Mouse (Mus musculus) neural tube, embryonic 13.5 days (tissue): ENCODE measurements around the gene Sprr2k. TPM values are rescaled to one million over a fixed set of nuclear protein-coding genes. Genes with fewer than 3 reads are reported as not detected.

ENCODE experiments used
- ATAC-seq: fragments of 200-750 bp; cut with Nextera tagmentation; 2 replicates; pipeline ENCODE4 v1.8.0; 2017; ENCODE audit warnings: low read depth, mild to moderate bottlenecking, moderate TSS enrichment, moderate library complexity
- H3K27ac ChIP-seq: fragments of 300-500 bp; sonication (generic); replicated peaks from 2 replicates; pipeline ENCODE4 v1.5.1; 2015; ENCODE audit warnings: moderate library complexity, mild to moderate bottlenecking, inconsistent platforms
- H3K27me3 ChIP-seq: fragments of 300-500 bp; sonication (generic); 2 replicates; pipeline ENCODE4 v1.6.1; 2015; ENCODE audit warnings: mild to moderate bottlenecking, inconsistent platforms
- H3K36me3 ChIP-seq: fragments of 300-500 bp; sonication (generic); 2 replicates; pipeline ENCODE4 v1.6.1; 2015; ENCODE audit warnings: mild to moderate bottlenecking, inconsistent platforms
- H3K4me1 ChIP-seq: fragments of 300-500 bp; sonication (generic); replicated peaks from 2 replicates; pipeline ENCODE4 v1.6.1; 2015; ENCODE audit warnings: inconsistent platforms
- H3K4me2 ChIP-seq: fragments of 300-500 bp; sonication (generic); 2 replicates; pipeline ENCODE4 v1.6.1; 2015; ENCODE audit warnings: inconsistent platforms, mild to moderate bottlenecking, moderate library complexity
- H3K4me3 ChIP-seq: fragments of 300-500 bp; sonication (generic); 2 replicates; pipeline ENCODE4 v1.5.1; 2015; ENCODE audit warnings: mild to moderate bottlenecking, inconsistent platforms
- H3K9ac ChIP-seq: fragments of 300-500 bp; sonication (generic); 2 replicates; pipeline ENCODE4 v1.6.1; 2015; ENCODE audit warnings: moderate library complexity, mild to moderate bottlenecking, inconsistent platforms
- H3K9me3 ChIP-seq: fragments of 300-500 bp; sonication (generic); 2 replicates; pipeline ENCODE4 v1.6.1; 2016; ENCODE audit warnings: inconsistent platforms
- WGBS: fragments of 180-500 bp; shearing (Covaris S2); methylation state at CpG from one replicate; pipeline ENCODE4 v1.1.7; 2015; 5-methylcytosine and 5-hydroxymethylcytosine counted together
- polyA plus RNA-seq: library from polyadenylated mRNA; unstranded; fragments of >200 nt; fragmentation: Nextera tagmentation; extraction: Ambion mirVana; gene quantifications from 2 replicates; pipeline ENCODE4 v1.2.1, GENCODE M21; 2015

Gene Sprr2k
- polyA plus RNA-seq: not detected in 2 replicates

DNA sequence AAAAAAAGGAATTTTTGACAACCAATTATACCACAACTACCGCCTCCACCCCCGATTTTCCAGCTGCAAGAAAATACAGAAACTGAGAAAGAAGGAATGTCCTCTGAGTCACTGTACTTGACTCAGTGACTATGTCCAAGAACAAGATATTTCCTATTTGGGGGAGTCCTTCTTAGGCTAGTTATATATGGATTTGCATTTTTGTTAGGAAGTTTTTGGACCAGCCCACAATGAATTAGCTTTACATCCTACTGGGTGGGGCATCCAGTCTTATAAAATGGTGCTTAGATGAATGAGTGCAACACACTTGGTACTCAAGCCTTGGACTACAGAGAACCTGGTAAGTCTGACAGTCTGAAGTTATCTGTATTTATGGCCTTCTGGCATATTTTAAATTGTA is at the start of gene Sprr2k:
Sprr2k (plus strand) TSS at position 301 of the 400 bp plus-strand sequence.
- Histone ChIP-seq H3K9ac (no peak within 1 kb of the TSS), H3K27ac (no peak within 1 kb of the TSS), H3K4me2 (no peak within 1 kb of the TSS), H3K27me3 (no peaks in the 10 kb centered on the region), H3K4me3 (no peak within 1 kb of the TSS), H3K4me1 (no peaks in the 10 kb centered on the region), H3K36me3 (no peaks in the 10 kb centered on the region), H3K9me3 (no peaks in the 10 kb centered on the region)
- no peak for ATAC-seq
- WGBS: 90% methylated on average over 2 of the region's 2 CpGs

DNA sequence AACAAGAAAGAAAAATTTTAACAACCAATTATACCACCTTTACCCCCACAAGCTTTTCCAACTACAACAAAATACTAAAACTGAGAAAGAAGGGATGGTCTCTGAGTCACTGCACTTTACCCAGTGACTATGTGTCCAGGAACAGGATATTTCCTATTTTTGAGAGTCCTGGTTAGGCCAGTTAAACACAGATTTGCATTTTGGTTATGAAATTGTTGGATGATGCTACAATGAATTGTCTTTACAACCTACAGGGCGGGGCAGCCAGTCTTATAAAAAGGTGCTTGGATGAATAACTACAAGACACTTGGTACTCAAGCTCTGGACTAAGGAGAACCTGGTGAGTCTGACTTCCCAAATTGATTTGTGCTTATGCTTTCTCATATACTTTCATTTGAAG is 47.0 kb upstream of the Sprr2k start, which contains the start of gene Sprr2h:
Sprr2h (plus strand) TSS at position 301 of the 400 bp plus-strand sequence.
- Histone ChIP-seq H3K27me3 (no peaks in the 10 kb centered on the region), H3K4me3 (no peak within 1 kb of the TSS), H3K36me3 (no peaks in the 10 kb centered on the region), H3K27ac (no peak within 1 kb of the TSS), H3K4me1 (no peaks in the 10 kb centered on the region), H3K4me2 (no peak within 1 kb of the TSS), H3K9me3 (no peaks in the 10 kb centered on the region), H3K9ac (no peak within 1 kb of the TSS)
- ATAC-seq: no peak
- WGBS: 85% methylated on average over 1 of the region's 1 CpGs

DNA sequence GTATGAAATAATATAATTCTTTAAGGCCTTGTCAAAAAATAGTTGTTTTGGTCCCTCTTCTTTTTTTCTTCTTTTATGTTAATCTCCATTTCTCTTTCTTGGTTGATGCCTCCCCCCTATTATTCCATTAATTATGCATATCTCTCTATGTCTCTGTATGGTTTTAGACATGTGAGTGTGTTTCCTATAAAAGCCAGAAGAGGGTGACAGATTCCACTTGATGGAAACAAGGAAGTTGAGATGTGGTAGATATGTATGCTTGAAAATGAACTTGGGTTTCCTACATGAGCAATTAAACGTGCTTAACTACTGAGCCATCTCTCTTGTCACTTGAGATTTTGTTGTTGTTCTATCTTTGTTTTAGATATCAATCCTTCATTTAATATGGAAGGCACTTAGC is 38.1 kb upstream of the Sprr2k start:
- Histone ChIP-seq H3K4me1 (no peaks in the 10 kb centered on the region), H3K4me3 (no peak overlapping the region), H3K9me3 (no peaks in the 10 kb centered on the region), H3K27me3 (no peaks in the 10 kb centered on the region), H3K9ac (no peak overlapping the region), H3K36me3 (no peaks in the 10 kb centered on the region), H3K27ac (no peak overlapping the region), H3K4me2 (no peak overlapping the region)
- WGBS: 78% methylated on average over 1 of the region's 1 CpGs
- ATAC-seq: no peak

DNA sequence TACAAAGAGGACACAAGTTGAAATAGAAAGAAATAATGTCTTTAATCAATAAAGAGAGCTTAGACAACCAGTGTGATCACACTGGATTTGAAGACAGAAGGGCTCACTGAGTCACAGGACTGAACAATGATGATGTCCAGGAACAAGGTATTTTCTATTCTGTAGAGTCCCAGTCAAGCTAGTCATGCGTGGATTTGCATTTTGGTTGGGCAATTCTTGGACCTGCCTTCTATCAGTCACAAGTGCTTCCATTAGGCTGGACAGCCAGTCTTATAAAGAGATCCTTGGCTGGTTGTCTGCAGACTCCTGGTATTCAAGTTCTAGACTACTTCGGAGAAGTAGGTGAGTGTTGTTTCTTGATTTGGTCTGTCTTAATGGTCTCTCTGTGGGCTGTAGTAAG is 24.7 kb upstream of the Sprr2k start, which contains the start of gene Sprr2i:
Sprr2i (plus strand) TSS at position 301 of the 400 bp plus-strand sequence.
- no peak for ATAC-seq
- WGBS: 96% methylated on average over 2 of the region's 2 CpGs

DNA sequence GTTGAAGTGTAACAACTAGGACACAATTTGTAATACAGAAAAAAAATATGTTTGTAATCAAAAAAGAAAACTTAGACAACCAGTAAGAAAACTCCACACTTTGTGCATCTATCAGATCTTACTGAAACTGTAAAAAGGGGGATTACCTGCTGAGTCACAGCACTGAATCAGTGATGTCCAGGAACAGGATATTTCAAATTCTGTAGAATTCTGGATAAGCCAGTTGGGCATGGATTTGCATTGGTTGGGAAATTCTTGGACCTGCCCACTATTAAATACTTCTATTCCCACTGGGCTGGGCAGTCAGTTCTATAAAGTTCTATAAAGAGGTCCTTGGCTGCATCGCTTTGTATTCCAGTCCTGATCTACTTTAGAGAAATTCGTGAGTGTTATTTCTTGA is 14.6 kb upstream of the Sprr2k start, which contains the start of gene Sprr2j-ps:
Sprr2j-ps (plus strand) TSS at position 301 of the 400 bp plus-strand sequence.
- no peaks in the 10 kb centered on the region for H3K4me1 ChIP-seq
- no peak within 1 kb of the TSS for H3K27ac ChIP-seq
- ATAC-seq: no peak
- no peaks in the 10 kb centered on the region for H3K9me3 ChIP-seq
- no peak within 1 kb of the TSS for H3K4me3 ChIP-seq
- no peak within 1 kb of the TSS for H3K4me2 ChIP-seq
- H3K9ac ChIP-seq: no peak within 1 kb of the TSS
- WGBS: 94% methylated on average over 2 of the region's 2 CpGs
- H3K36me3 ChIP-seq: no peaks in the 10 kb centered on the region
- no peaks in the 10 kb centered on the region for H3K27me3 ChIP-seq

More for the DNA sequence above, 24.7 kb upstream of the Sprr2k start, which contains the start of gene Sprr2i:
- Histone ChIP-seq H3K36me3 (no peaks in the 10 kb centered on the region), H3K4me2 (no peak within 1 kb of the TSS), H3K4me1 (no peaks in the 10 kb centered on the region), H3K27me3 (no peaks in the 10 kb centered on the region), H3K9ac (no peak within 1 kb of the TSS), H3K9me3 (no peaks in the 10 kb centered on the region), H3K27ac (no peak within 1 kb of the TSS), H3K4me3 (no peak within 1 kb of the TSS)

DNA sequence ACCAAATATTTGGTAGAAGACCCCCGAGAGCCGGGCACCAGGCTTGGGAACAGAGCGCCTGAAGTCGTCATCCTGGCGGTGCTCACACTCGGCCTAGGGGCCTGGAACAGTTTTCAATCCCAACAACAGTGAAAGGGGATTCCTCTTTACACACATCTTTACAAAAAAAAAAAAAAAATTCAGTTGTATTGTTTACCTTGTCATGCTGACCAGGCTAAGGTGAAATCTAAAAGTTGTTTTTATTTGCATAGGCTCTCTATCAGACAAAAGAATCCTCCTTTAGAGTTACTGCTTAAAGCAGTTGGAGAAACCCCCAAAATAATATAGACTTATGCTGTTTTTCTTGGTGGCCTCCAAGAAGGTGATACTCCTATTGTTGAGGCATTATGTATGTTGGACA is 3.1 kb upstream of the Sprr2k start, which contains the start of gene Gm9774:
Gm9774 (minus strand) TSS at position 101 of the 400 bp plus-strand sequence.
- H3K27ac ChIP-seq: no peak within 1 kb of the TSS
- H3K9ac ChIP-seq: no peak within 1 kb of the TSS
- 92% methylated on average over 6 of the region's 6 CpGs for WGBS
- ATAC-seq: no peak
- H3K4me1 ChIP-seq: no peaks in the 10 kb centered on the region
- H3K9me3 ChIP-seq: no peaks in the 10 kb centered on the region
- no peak within 1 kb of the TSS for H3K4me2 ChIP-seq
- no peak within 1 kb of the TSS for H3K4me3 ChIP-seq
- no peaks in the 10 kb centered on the region for H3K27me3 ChIP-seq
- no peaks in the 10 kb centered on the region for H3K36me3 ChIP-seq

DNA sequence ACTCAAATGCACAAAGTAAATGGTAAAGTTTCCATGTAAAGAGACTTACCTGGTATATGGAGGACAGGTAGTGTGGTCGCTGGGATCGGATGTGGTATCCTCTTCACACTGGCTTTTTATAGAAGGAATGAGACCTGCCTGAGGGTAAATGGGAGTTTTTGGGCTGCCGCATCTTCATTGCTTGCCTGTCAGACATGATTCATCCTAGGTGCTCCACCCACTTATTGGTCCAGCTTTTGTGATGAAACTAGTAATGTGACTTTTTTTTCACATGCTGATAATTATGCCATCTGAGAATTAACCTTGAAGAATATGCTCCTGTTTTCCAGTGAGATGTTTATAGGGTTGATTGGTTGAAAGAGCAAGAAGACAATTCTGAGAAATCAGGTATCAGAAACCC is 6.3 kb downstream of the Sprr2k start, which contains the start of gene Sprr1b:
Sprr1b (minus strand) TSS at position 101 of the 400 bp plus-strand sequence.
- no peaks in the 10 kb centered on the region for H3K27me3 ChIP-seq
- no peaks in the 10 kb centered on the region for H3K9me3 ChIP-seq
- no peak within 1 kb of the TSS for H3K4me2 ChIP-seq
- no peak within 1 kb of the TSS for H3K27ac ChIP-seq
- no peaks in the 10 kb centered on the region for H3K4me1 ChIP-seq
- no peak for ATAC-seq
- no peak within 1 kb of the TSS for H3K9ac ChIP-seq
- no peak within 1 kb of the TSS for H3K4me3 ChIP-seq
- WGBS: 92% methylated on average over 3 of the region's 3 CpGs
- H3K36me3 ChIP-seq: no peaks in the 10 kb centered on the region

DNA sequence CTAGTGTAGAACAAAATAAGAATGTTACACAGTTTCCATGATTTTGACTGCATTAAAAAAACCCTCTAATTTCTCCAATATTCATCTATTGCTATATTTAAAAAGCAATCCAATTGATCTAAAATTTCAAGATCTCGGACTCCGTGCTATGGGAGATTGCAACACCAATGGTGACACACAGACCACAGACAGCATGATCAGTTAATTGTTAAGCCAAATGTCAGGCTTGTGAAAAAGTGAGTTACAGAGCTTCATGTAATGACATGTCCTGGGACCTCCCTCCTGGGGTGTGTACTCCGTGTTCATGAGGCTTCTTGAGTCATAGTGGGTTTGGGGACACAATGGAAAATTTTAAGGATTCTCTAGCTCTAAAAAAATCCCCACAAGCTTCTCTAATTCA is 7.8 kb downstream of the Sprr2k start:
- H3K4me2 ChIP-seq: no peak overlapping the region
- no peak overlapping the region for H3K9ac ChIP-seq
- no peaks in the 10 kb centered on the region for H3K4me1 ChIP-seq
- ATAC-seq: no peak
- H3K9me3 ChIP-seq: no peaks in the 10 kb centered on the region
- no peaks in the 10 kb centered on the region for H3K27me3 ChIP-seq
- H3K4me3 ChIP-seq: no peak overlapping the region
- no peaks in the 10 kb centered on the region for H3K36me3 ChIP-seq
- 89% methylated on average over 3 of the region's 3 CpGs for WGBS
- H3K27ac ChIP-seq: no peak overlapping the region

DNA sequence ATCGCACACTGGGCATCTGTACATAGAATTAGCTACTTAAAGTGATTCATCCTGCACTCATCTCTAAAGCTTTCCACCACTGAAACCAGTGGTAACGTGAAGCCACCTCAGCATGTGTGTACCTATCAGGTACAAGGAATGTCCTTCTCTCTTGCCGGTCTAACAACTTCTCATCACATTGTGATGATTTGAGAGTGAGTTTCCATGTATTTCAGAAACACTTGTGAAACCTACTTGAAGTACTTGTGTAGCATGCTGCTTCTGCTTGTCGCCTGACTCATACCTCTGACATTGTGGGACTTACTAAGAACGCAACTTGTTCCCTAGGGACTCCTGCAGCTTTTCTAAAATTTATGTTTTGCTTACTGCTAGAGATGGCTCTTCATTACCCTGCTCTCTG is 22.8 kb downstream of the Sprr2k start:
- H3K4me3 ChIP-seq: no peak overlapping the region
- no peaks in the 10 kb centered on the region for H3K9me3 ChIP-seq
- no peak overlapping the region for H3K4me2 ChIP-seq
- no peak overlapping the region for H3K9ac ChIP-seq
- no peaks in the 10 kb centered on the region for H3K4me1 ChIP-seq
- ATAC-seq: no peak
- H3K27ac ChIP-seq: no peak overlapping the region
- WGBS: 87% methylated on average over 5 of the region's 5 CpGs
- H3K27me3 ChIP-seq: no peaks in the 10 kb centered on the region
- no peaks in the 10 kb centered on the region for H3K36me3 ChIP-seq

DNA sequence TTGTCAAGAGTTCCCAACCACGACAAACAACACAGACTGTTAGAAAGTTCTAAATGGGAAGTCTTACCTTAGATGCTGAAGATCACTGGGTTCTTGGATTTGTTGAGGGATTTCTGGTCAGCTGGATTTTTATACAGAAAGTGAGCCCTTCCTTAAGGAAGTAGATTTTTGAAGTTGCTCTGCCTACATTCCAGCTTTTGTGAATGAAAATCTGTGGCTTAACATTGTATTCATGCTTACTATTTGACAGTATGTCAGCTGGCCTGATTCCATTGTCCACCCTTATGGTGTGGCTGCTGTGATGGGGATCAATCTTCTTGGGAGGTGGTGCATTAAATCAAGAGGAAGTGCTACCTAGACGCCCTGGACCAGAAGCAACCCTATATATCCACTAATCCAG is 26.2 kb downstream of the Sprr2k start, which contains the start of gene Sprr3:
Sprr3 (minus strand) TSS at position 101 of the 400 bp plus-strand sequence.
- Histone ChIP-seq H3K27me3 (no peaks in the 10 kb centered on the region), H3K4me2 (no peak within 1 kb of the TSS), H3K36me3 (no peaks in the 10 kb centered on the region), H3K9ac (no peak within 1 kb of the TSS), H3K27ac (no peak within 1 kb of the TSS), H3K4me1 (no peaks in the 10 kb centered on the region), H3K9me3 (no peaks in the 10 kb centered on the region), H3K4me3 (no peak within 1 kb of the TSS)
- ATAC-seq: no peak
- WGBS: 69% methylated on average over 2 of the region's 2 CpGs

DNA sequence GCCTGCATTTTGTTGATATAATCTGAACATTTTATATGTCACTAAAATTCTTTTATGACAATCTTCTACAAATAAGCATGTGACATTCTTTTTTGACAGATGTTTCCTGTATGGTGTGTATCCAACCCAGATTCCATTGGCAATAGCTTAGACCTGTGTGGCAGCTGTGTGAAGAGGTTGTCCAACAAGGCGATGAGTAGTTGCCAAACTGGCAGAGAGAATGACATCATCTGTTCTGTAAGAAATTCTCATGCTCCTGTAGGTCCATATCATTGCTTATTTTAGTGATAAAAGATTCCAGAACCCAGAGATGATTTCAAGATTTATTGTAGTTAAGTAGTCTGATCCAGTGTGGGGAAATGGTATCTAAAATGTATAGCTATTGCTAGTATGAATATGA is 34.2 kb downstream of the Sprr2k start:
- 87% methylated on average over 1 of the region's 1 CpGs for WGBS
- ATAC-seq: no peak
- Histone ChIP-seq H3K36me3 (no peaks in the 10 kb centered on the region), H3K9ac (no peak overlapping the region), H3K4me3 (no peak overlapping the region), H3K9me3 (no peaks in the 10 kb centered on the region), H3K27me3 (no peaks in the 10 kb centered on the region), H3K4me2 (no peak overlapping the region), H3K27ac (no peak overlapping the region), H3K4me1 (no peaks in the 10 kb centered on the region)

DNA sequence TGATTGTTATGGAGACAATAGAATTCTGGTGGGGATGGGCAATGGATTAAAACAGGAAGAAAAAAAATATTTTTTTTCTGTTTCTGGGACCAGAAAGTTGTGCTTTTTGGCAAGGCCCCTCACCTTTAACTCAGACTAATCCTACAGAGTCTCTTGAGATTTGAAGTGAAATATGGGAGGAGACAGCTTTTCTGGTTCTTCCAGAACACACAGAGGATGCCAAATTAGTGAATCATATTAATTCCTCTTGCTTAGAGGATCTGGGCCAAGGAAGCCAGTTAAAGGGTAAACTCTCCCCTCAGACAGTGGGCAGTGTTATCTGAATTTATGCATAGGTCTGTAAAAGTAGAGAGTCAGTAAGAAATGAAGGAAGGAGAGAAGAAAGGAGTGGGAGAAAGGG is 35.0 kb downstream of the Sprr2k start:
- Histone ChIP-seq H3K27me3 (no peaks in the 10 kb centered on the region), H3K4me3 (no peak overlapping the region), H3K27ac (no peak overlapping the region), H3K4me2 (no peak overlapping the region), H3K9ac (no peak overlapping the region), H3K4me1 (no peaks in the 10 kb centered on the region), H3K9me3 (no peaks in the 10 kb centered on the region), H3K36me3 (no peaks in the 10 kb centered on the region)
- no peak for ATAC-seq

DNA sequence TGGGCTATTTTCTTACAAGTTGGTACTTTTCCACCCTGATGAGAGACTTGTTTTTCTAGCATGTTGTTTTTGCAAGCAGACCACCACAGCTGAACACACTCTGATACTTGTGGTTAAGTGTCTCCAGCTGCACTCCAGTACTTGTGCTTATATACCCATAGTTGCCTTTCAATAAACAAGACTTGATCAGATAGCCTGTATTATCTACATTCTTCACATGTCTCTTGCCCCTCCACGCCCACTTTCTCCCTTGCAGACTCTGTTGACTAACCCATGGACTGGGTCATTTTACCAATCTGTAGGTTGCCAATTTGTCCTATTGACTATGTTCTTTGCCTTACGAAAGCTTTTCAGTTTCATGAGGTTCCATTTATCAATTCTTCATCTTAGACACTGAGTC is 37.7 kb downstream of the Sprr2k start:
- Histone ChIP-seq H3K4me3 (no peak overlapping the region), H3K9me3 (no peaks in the 10 kb centered on the region), H3K9ac (no peak overlapping the region), H3K4me2 (no peak overlapping the region), H3K36me3 (no peaks in the 10 kb centered on the region), H3K27me3 (no peaks in the 10 kb centered on the region), H3K4me1 (no peaks in the 10 kb centered on the region), H3K27ac (no peak overlapping the region)
- 96% methylated on average over 2 of the region's 2 CpGs for WGBS
- ATAC-seq: no peak
